Mouse (Mus musculus) left cerebral cortex, adult 18-20 months (tissue): ENCODE data around the gene A530084C06Rik. TPM values are rescaled to one million over a fixed set of nuclear protein-coding genes. Genes with fewer than 3 reads are reported as not detected.

Experiments used
- DNase-seq, 2 experiments: peaks; one replicate each; pipeline ENCODE4 v3.0.0; 2021 to 2022; ENCODE audit warnings: low spot score in 2 of 2, mixed read lengths in 1 of 2
- long read RNA-seq, 2 experiments: library from polyadenylated mRNA; stranded (forward); transcript quantifications; one replicate each; pipeline ENCODE4 v2.0.0; 2021
- total RNA-seq, 2 experiments: library from RNA; stranded (reverse); gene quantifications; 2 replicates each; pipeline ENCODE4 v1.2.3; 2021

A530084C06Rik gene
- under 1 TPM; 0.30 to 0.53 TPM for total RNA-seq
- long read RNA-seq, experiment 1, result 0 reads
- long read RNA-seq, experiment 2, partial matches to known transcripts, result 0 of 2 reads
- long read RNA-seq, experiment 2, other reads (novel, unspliced or antisense), result 0 of 2 reads

- peak in 1 of 2 experiments; percentile 20 for DNase-seq
These were observed at the start of gene A530084C06Rik for GRCm38 (mm10) chr13:31558521-31559418. A530084C06Rik (minus strand) TSS chr13:31559333.

- no peak for DNase-seq
These were observed 44.8 kb upstream of the A530084C06Rik start for GRCm38 (mm10) chr13:31603964-31604363.

GRCm38 (mm10) chr13:31599576-31599975 is 40.4 kb upstream of the A530084C06Rik start:
- no peak for DNase-seq

GRCm38 (mm10) chr13:31587341-31587740 is 28.2 kb upstream of the A530084C06Rik start:
- DNase-seq, result no peak

GRCm38 (mm10) chr13:31579866-31580265 is 20.7 kb upstream of the A530084C06Rik start:
- no peak for DNase-seq

- DNase-seq, result no peak
These were observed 19.3 kb upstream of the A530084C06Rik start for GRCm38 (mm10) chr13:31578389-31578788.

- no peak for DNase-seq
These were observed 18.4 kb upstream of the A530084C06Rik start for GRCm38 (mm10) chr13:31577576-31577975.

GRCm38 (mm10) chr13:31576696-31577095 is 17.6 kb upstream of the A530084C06Rik start:
- DNase-seq, result no peak

GRCm38 (mm10) chr13:31574627-31575026 is 15.5 kb upstream of the A530084C06Rik start:
- DNase-seq, result no peak

- DNase-seq, result no peak
These were observed 13.8 kb upstream of the A530084C06Rik start for GRCm38 (mm10) chr13:31572806-31573508.

- DNase-seq, result no peak
These were observed 8.6 kb upstream of the A530084C06Rik start for GRCm38 (mm10) chr13:31567617-31568294.

GRCm38 (mm10) chr13:31567099-31567498 is 8.0 kb upstream of the A530084C06Rik start:
- no peak for DNase-seq

- no peak for DNase-seq
These were observed 5.3 kb upstream of the A530084C06Rik start for GRCm38 (mm10) chr13:31564394-31564793.

GRCm38 (mm10) chr13:31559419-31560144 is 449 bp upstream of the A530084C06Rik start:
- peak; percentile 13 to 29 for DNase-seq

- peak in 1 of 2 experiments; percentile 36 for DNase-seq
These were observed 1.2 kb downstream of the A530084C06Rik start for GRCm38 (mm10) chr13:31557768-31558520.

GRCm38 (mm10) chr13:31556964-31557767 is 2.0 kb downstream of the A530084C06Rik start:
- no peak for DNase-seq

GRCm38 (mm10) chr13:31555834-31556233 is 3.3 kb downstream of the A530084C06Rik start, which contains the start of gene Foxq1:
Foxq1 (plus strand) TSS chr13:31556134.
- DNase-seq, result no peak

GRCm38 (mm10) chr13:31547610-31548009 is 11.5 kb downstream of the A530084C06Rik start:
- no peak for DNase-seq

- no peak for DNase-seq
These were observed 11.9 kb downstream of the A530084C06Rik start for GRCm38 (mm10) chr13:31547204-31547603.
